Mouse (Mus musculus) left cerebral cortex, adult 11 months (tissue): ENCODE results near the gene Gm14180.
"Not testable (repeated sequence)": the region's sequence is repeated elsewhere in the genome, so short reads cannot be mapped to it uniquely, and the experiment has no call there.

ENCODE experiments used
- DNase-seq: peaks from one replicate; pipeline ENCODE4 v3.0.0; 2022; ENCODE audit warnings: low spot score

Gm14180 gene

GRCm38 (mm10) chr11:99734190-99734589 lies at the start of gene Gm14180:
Gene Gm14180, minus strand, starts transcription at chr11:99734290.
- no peak for DNase-seq

GRCm38 (mm10) chr11:99780604-99781003 lies 46.5 kb upstream of the Gm14180 start, which contains the start of gene Krtap4-8:
Gene Krtap4-8, minus strand, starts transcription at chr11:99780704.
- DNase-seq: no peak

DNA sequence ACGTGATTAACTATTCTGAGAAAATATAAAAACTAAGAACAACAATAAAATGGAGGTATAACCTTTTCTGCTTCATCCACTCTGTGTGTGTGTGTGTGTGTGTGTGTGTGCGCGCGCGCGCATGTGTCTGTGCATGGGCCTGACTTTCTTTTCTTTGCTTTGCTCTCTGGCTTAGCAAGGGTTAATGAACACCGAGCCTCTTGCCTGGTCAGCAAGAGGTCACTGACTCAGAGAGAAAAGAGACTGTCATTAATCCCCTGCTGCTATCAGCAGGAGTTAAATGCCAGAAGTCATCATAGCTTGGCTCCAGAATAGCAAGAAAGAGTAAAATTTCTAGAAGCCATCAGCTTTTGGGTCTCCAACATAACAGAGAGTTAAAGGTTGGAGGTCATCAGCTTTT lies 44.3 kb upstream of the Gm14180 start:
- DNase-seq: no peak

DNA sequence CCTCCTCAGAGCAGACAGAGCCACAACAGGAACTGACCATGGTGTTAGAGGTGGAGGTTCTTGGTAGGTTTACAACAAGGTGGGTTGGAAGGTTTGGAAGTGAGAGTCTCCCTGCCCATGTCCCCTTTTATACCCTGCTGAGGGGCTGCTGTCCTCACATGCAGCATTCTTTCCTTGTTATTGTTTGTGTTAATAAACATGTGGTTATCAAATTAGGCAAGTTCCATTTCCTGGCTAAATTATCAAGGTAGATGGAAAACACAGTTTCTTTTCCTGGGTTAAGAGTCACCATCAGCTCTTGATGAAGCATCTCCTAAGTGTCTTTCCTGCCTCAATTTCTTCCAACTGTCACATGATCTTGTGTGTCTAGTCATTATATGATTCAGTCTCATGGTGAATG lies 38.7 kb upstream of the Gm14180 start, which contains the start of gene Gm11595:
Gm11595 (minus strand) TSS at position 101 of the 400 bp plus-strand sequence.
- DNase-seq: not testable (repeated sequence)

DNA sequence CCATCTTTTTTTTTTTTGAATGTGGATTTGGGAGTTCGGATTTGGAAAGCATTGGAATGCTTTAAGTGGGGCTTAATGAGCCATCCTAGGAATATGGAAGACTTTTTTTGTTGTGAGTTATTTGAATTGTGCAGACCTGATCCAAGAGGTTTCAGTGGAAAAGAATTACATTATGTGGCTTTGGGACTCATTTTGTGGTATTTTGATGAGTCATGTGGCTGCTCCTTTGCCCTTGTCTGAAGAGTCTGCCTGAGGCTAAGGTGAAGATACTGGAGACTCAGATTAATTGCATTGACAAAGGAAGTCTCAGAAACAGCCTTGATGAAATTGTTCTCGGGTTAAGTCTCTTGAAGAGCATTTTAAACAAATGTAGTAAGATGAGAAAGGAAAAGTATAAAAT lies 34.3 kb upstream of the Gm14180 start:
- no peak for DNase-seq

- no peak for DNase-seq
Observed at GRCm38 (mm10) chr11:99758877-99759276, 24.8 kb upstream of the Gm14180 start.

DNA sequence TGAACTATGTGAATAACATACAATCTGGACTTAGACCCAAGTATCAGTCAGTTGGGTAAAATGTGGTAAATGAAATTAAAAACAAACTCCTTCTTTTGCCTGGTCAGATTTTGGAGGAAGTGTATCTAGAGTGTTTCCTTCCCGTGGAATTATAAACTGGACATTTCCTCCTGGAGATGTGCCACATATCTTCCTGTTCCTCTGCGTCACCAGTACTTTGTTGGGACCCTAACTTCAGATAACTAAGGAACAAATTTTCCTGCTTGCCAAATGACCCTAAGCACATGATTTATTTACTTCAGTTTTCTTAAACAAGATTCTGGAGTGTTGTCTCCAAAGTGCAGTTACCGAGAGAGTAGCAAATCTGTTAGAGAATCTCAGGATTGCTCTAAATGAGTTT lies 9.9 kb upstream of the Gm14180 start:
- no peak for DNase-seq

GRCm38 (mm10) chr11:99724061-99724460 lies 10.0 kb downstream of the Gm14180 start:
- DNase-seq: no peak

DNA sequence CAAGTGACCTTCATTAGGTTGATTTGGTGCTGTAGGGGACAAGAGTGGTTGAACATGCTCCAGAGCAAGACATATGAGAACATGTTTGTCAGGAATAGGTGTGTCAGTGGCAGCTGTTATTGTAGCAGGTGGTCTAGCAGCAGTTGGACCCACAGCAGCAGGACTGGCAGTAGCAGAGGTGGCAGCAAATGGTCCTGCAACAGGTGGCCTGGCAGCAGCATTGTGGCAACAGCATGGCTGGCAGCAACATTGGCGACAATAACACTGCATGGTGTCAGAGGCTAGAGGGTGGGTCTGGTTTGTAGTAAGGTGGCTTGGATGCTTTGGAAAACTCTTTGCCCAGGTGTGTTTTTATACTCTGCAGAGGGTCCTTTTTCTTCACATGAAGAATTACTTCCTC lies 15.3 kb downstream of the Gm14180 start:
- DNase-seq: no peak

DNA sequence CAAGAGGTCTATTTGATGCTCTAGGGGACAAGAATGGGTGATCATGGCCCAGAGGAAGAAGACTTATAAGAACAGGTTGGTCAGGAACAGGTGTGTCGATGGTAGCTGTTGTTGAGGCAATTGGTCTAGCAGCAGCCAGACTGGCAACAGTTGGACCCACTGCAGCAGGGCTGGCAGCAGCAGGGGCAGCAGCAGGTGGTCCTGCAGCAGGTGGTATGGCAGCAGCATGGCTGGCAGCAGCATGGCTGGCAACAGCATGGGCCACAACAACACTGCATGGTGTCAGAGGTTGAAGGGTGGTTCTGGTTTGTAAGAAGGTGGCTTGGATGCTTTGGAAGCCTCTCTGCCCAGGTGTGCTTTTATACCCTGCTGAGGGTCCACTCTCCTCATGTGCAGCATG lies 43.6 kb downstream of the Gm14180 start, which contains the start of gene Gm14190:
Gm14190 (minus strand) TSS at position 278 of the 400 bp plus-strand sequence.
- no peak for DNase-seq

- not testable (repeated sequence) for DNase-seq
Observed at GRCm38 (mm10) chr11:99685235-99685634, 48.9 kb downstream of the Gm14180 start.
